Mouse (Mus musculus): Measurements from ENCODE around the gene Pik3r6.

Gene Pik3r6

DNA sequence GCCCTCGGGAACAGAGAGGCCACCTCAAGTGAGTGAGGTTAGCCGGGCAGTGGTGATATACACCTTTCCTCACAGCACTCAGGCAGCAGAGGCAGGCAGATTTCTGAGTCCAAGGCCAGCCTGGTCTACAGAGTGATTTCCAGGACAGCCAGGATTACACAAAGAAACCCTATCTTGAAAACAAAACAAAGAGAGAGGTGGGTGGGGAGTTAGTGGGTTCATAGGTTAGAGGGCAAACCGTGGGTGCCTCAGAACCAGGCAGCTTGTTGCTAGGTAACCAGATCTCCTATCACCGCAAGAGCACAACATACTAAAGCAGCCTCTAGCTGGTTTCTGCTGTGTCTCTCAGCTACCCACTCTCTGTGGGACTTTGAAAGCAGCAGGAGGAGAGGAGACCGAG is 83.9 kb downstream of the Pik3r6 start, which contains the start of gene Ccdc42:
Ccdc42 (plus strand) TSS at position 301 of the 400 bp plus-strand sequence.
- no peak for DNase-seq

DNA sequence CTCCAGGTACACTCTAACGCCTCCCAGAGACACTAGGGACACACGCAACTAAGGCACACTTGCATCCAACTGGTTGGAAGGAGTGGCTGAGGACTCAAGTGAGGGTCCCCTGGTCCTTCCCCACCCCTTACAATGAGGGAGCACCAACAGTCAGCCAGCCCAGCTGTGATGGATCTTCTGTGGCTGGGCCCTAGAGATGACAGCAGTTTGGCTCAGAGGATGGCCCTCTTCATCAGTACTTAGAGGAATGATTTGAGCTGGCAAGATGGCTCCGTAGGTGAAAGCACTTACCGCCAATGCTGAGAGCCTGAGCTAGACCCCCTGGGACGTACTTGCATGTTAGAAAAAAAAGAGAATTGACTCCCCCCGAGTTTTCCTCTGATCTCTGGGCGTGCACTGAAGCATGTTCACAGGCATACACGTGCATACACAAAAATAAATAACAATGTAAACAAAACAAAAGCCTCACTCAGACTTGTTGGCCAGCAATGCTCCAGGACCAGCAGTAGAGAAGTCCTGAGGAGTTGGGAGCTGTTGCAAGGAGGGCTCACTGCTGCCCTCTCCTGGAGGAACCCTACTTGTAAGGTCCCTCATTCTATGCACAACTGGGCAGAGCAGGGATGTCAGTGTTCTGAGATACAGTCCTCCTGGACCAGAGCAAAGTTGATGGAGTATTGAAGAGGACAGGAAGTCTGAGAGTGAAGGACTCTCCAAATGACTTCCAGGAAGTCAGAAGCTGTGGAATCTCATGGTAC is 86.4 kb downstream of the Pik3r6 start:
- DNase-seq: peak; percentile 87

DNA sequence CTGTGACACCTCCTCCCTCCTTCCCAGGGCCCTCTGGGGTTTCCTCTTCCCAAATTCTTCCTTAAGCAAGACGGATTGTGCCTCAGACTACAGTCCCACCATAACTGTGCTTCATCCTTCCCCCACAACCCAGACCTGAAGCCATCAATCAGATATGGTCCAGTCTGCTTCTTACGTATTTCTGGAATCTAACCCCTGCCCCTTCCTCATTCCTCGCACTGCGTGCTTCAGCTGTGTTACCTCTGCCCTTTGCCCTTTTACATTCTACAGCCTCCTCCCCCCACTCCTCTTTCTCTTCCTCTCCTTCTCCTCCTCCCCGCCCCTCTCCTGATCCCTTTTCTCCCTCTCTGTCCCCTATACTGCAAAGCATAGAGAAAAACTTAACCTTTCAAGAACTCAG is 88.9 kb downstream of the Pik3r6 start:
- DNase-seq: no peak

DNA sequence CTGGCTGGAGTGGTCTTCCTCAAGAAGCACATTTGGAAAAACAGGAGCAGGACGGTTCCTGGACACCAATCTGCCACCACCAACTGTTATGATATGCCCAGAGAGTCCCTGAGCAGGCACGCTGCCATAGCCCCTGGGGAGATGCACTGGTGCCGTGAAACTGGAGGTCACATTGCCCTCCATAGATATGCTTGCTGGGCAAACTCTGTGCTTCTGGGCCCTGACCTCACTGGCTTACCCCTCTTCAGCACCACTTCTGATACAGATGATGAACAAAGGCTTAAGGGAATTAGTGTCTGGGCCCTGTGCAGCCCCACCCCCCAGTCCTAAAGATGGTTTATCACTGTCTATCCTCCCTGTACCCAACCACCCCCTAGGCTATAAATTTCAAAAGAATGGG is 90.4 kb downstream of the Pik3r6 start:
- no peak for DNase-seq

DNA sequence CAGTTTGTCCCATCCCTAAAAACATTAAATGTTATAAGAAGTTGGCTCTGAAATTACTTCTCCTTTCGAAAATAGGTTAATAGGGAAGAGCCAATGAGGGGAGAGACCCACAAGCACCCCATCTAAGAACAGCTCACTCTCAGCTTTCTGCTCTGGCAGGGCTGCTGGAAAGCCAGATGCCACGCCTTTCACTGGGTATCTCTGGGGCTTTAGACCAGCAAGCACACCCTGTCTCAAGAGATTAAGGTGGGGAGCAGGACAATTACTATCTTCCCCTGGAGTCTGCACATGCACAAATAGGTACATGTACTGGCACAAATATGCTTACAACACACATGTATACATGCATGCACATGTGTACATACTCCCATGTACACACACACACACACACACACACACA is 95.1 kb downstream of the Pik3r6 start:
- DNase-seq: no peak

DNA sequence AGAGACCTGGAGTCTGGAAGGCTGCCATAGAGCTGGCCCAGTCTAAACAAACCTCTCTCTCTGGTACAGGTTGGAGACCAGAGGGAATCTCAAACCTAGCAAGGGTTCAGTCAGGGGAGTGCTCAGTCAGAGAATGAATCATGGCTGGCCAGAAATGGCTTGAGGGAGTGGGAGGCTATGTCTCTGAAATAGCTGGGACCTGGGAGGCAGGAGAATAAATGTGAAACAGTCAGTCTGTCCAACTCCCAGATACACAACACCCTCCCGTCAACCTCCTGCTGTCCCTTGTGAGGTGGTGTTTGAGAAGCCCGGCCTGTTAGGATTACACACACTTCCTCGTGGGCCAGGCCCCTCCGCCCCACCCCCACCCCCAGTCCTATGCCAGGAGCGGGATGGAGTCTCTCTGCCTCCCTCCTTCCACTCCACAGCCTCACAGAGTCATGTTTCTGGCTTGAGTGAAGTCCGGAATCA is 97.8 kb downstream of the Pik3r6 start:
- no peak for DNase-seq

DNA sequence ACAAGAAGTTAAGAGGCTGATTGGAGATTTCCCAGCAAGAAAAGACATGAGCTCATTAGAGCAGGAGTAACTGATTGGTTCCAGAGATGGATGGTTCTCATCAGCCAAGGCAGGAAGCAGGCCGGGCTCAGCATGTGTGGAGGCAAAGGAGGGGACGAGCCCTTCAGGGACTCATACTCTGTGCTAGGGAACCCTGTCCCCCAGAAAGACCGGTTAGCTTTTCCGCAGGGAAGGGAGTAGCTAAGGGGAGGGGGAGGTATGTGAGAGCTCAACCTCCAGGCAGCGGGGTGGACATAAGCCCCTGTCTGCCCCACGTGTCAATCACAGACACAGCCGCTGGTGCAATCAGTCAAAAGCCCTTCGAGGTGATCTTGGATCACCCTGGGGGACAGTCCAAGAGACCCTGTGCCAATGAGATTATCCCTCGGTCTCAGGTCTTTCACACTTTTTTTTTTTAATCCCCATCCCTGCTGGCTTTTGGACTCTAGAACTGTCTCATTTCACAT is 98.7 kb downstream of the Pik3r6 start:
- no peak for DNase-seq

Data from right cerebral cortex, postnatal 14 days (tissue).